Mouse (Mus musculus): Measurements from ENCODE around the gene Shtn1. TPM values are rescaled to one million over a fixed set of nuclear protein-coding genes. Genes with fewer than 3 reads are reported as not detected.

The Shtn1 gene
- total RNA-seq, 2 experiments from 2014 or later = 10.0 to 11.6 TPM

- DNase-seq = no peak
Observed at GRCm38 (mm10) chr19:59052053-59052452, 23.8 kb downstream of the Shtn1 start.

GRCm38 (mm10) chr19:59051622-59052021 lies 24.3 kb downstream of the Shtn1 start:
- no peak for DNase-seq

- DNase-seq = no peak
Observed at GRCm38 (mm10) chr19:59048852-59049251, 27.0 kb downstream of the Shtn1 start.

GRCm38 (mm10) chr19:59047511-59047910 lies 28.4 kb downstream of the Shtn1 start:
- DNase-seq = peak; percentile 13

- DNase-seq = no peak
Observed at GRCm38 (mm10) chr19:59041086-59041485, 34.8 kb downstream of the Shtn1 start.

- DNase-seq = no peak
Observed at GRCm38 (mm10) chr19:59038793-59039192, 37.1 kb downstream of the Shtn1 start.

GRCm38 (mm10) chr19:59036811-59037210 lies 39.1 kb downstream of the Shtn1 start:
- DNase-seq = no peak

- DNase-seq = no peak
Observed at GRCm38 (mm10) chr19:59033241-59033640, 42.7 kb downstream of the Shtn1 start.

GRCm38 (mm10) chr19:59030221-59030620 lies 45.7 kb downstream of the Shtn1 start:
- DNase-seq = no peak

- no peak for DNase-seq
Observed at GRCm38 (mm10) chr19:59029011-59029410, 46.9 kb downstream of the Shtn1 start.

GRCm38 (mm10) chr19:59028130-59028529 lies 47.8 kb downstream of the Shtn1 start:
- DNase-seq = no peak

GRCm38 (mm10) chr19:59023876-59024275 lies 52.0 kb downstream of the Shtn1 start:
- no peak for DNase-seq

- no peak for DNase-seq
Observed at GRCm38 (mm10) chr19:59021644-59022043, 54.3 kb downstream of the Shtn1 start.

GRCm38 (mm10) chr19:59010802-59011201 lies 65.1 kb downstream of the Shtn1 start:
- DNase-seq = no peak

- no peak for DNase-seq
Observed at GRCm38 (mm10) chr19:59006577-59007340, 69.1 kb downstream of the Shtn1 start.

GRCm38 (mm10) chr19:59002827-59003226 lies 73.1 kb downstream of the Shtn1 start:
- no peak for DNase-seq

- no peak for DNase-seq
Observed at GRCm38 (mm10) chr19:58981571-58981970, 94.3 kb downstream of the Shtn1 start.

- no peak for DNase-seq
Observed at GRCm38 (mm10) chr19:58980056-58980440, 95.9 kb downstream of the Shtn1 start.

GRCm38 (mm10) chr19:58979436-58980055 lies 96.4 kb downstream of the Shtn1 start:
- peak; percentile 73 for DNase-seq

GRCm38 (mm10) chr19:58978401-58979171 lies 97.3 kb downstream of the Shtn1 start:
- DNase-seq = peak; percentile 34

- no peak for DNase-seq
Observed at GRCm38 (mm10) chr19:58975216-58975863, 100.6 kb downstream of the Shtn1 start.

GRCm38 (mm10) chr19:58974126-58974525 lies 101.8 kb downstream of the Shtn1 start:
- DNase-seq = peak; percentile 12

GRCm38 (mm10) chr19:58970826-58971225 lies 105.1 kb downstream of the Shtn1 start:
- DNase-seq = no peak
